Mouse (Mus musculus) limb, embryonic 15.5 days (tissue): ENCODE measurements around the gene Cnot8. TPM values are rescaled to one million over a fixed set of nuclear protein-coding genes. Genes with fewer than 3 reads are reported as not detected.

Source experiments
- polyA plus RNA-seq: library from polyadenylated mRNA; unstranded; fragments of >200 nt; fragmentation: Nextera tagmentation; extraction: Ambion mirVana; gene quantifications from 2 replicates; pipeline ENCODE4 v1.2.1, GENCODE M21; 2015

Gene Cnot8
- polyA plus RNA-seq, 1 experiment from 2014 or later, result 90.9 TPM

Other genes with a start within 250 kb of the Cnot8 start
- 16.6 and 18.6 TPM in 2 replicates for gene Larp1, start 95.1 kb upstream of the Cnot8 start, polyA plus RNA-seq
- gene Gm12248, start 11.0 kb upstream of the Cnot8 start, polyA plus RNA-seq, result not detected in 2 replicates
- gene Gemin5, start 64.4 kb downstream of the Cnot8 start, polyA plus RNA-seq, result 14.7 and 17.4 TPM in 2 replicates
- 110 and 111 TPM in 2 replicates for gene Mrpl22, start 67.5 kb downstream of the Cnot8 start, polyA plus RNA-seq
- 6.6 and 12.8 TPM in 2 replicates for gene Igtp, start 95.4 kb downstream of the Cnot8 start, polyA plus RNA-seq
- 2.6 and 6.1 TPM in 2 replicates for gene Irgm2, start 95.5 kb downstream of the Cnot8 start, polyA plus RNA-seq
- gene 4930438A08Rik, start 170.6 kb downstream of the Cnot8 start, polyA plus RNA-seq, result 2.5 and 2.8 TPM in 2 replicates
- gene Zfp692, start 202.9 kb downstream of the Cnot8 start, polyA plus RNA-seq, result 33.3 and 36.4 TPM in 2 replicates
- 42.3 and 43.2 TPM in 2 replicates for gene Zfp672, start 226.2 kb downstream of the Cnot8 start, polyA plus RNA-seq
- gene Sh3bp5l, start 226.6 kb downstream of the Cnot8 start, polyA plus RNA-seq, result 36.8 and 39.9 TPM in 2 replicates